Mouse (Mus musculus) embryonic facial prominence, embryonic 14.5 days (tissue): ENCODE results near the gene Glt28d2. TPM values are rescaled to one million over a fixed set of nuclear protein-coding genes. Genes with fewer than 3 reads are reported as not detected.
"Not testable (repeated sequence)": the region's sequence is repeated elsewhere in the genome, so short reads cannot be mapped to it uniquely, and the experiment has no call there.

Source experiments
- ATAC-seq: fragments of 200-750 bp; cut with Nextera tagmentation; 2 replicates; pipeline ENCODE4 v1.8.0; 2017; ENCODE audit warnings: low read depth, moderate number of reproducible peaks, moderate TSS enrichment
- DNase-seq: peaks from one replicate; pipeline ENCODE4 v3.0.0-alpha.2; 2015; ENCODE audit warnings: low spot score
- H3K27ac ChIP-seq: fragments of 300-500 bp; sonication (generic); replicated peaks from 2 replicates; pipeline ENCODE4 v1.5.1; 2014; ENCODE audit warnings: low read depth, mild to moderate bottlenecking, low read length, moderate library complexity
- H3K27me3 ChIP-seq: fragments of 300-500 bp; sonication (generic); replicated peaks from 2 replicates; pipeline ENCODE4 v1.6.1; 2014; ENCODE audit warnings: low read length; ENCODE audit not compliant: control insufficient read depth, insufficient read depth
- H3K36me3 ChIP-seq: fragments of 300-500 bp; sonication (generic); 2 replicates; pipeline ENCODE4 v1.6.1; 2014; ENCODE audit warnings: low read length, mixed read lengths; ENCODE audit not compliant: control insufficient read depth, insufficient read depth
- H3K4me1 ChIP-seq: fragments of 300-500 bp; sonication (generic); 2 replicates; pipeline ENCODE4 v1.6.1; 2014; ENCODE audit warnings: antibody characterized with exemption, low read length; ENCODE audit not compliant: control insufficient read depth, insufficient read depth
- H3K4me2 ChIP-seq: fragments of 300-500 bp; sonication (generic); 2 replicates; pipeline ENCODE4 v1.6.1; 2014; ENCODE audit warnings: low read depth, mild to moderate bottlenecking, low read length, moderate library complexity, mixed read lengths
- H3K4me3 ChIP-seq: fragments of 300-500 bp; sonication (generic); 2 replicates; pipeline ENCODE4 v1.5.1; 2014; ENCODE audit warnings: low read depth, mild to moderate bottlenecking, low read length
- H3K9ac ChIP-seq: fragments of 300-500 bp; sonication (generic); 2 replicates; pipeline ENCODE4 v1.6.1; 2014; ENCODE audit warnings: low read depth, mild to moderate bottlenecking, low read length, moderate library complexity, mixed read lengths
- H3K9me3 ChIP-seq: fragments of 300-500 bp; sonication (generic); 2 replicates; pipeline ENCODE4 v1.6.1; 2016; ENCODE audit warnings: low read length; ENCODE audit not compliant: control insufficient read depth
- WGBS: fragments of 180-500 bp; shearing (Covaris S2); extraction: QIAGEN DNeasy Blood & Tissue Kit; methylation state at CpG from one replicate; pipeline ENCODE4 v1.1.7; 2014; 5-methylcytosine and 5-hydroxymethylcytosine counted together
- polyA plus RNA-seq: library from polyadenylated mRNA; unstranded; fragments of >200 nt; fragmentation: Nextera tagmentation; extraction: Ambion mirVana; gene quantifications from 2 replicates; pipeline ENCODE4 v1.2.1, GENCODE M21; 2014

The Glt28d2 gene
- polyA plus RNA-seq, 1 experiment from 2014 or later: 2.7 TPM

- no peaks in the 10 kb centered on the region for H3K4me1 ChIP-seq
- no peak overlapping the region for H3K4me3 ChIP-seq
- H3K36me3 ChIP-seq: no peaks in the 10 kb centered on the region
- ATAC-seq (no peak), DNase-seq (no peak)
- H3K27me3 ChIP-seq: no peaks in the 10 kb centered on the region
- WGBS: 70% methylated on average over 8 of the region's 8 CpGs
- H3K9ac ChIP-seq: no peak overlapping the region
- H3K27ac ChIP-seq: no peak overlapping the region
- no peaks in the 10 kb centered on the region for H3K9me3 ChIP-seq
- no peak overlapping the region for H3K4me2 ChIP-seq
Measured at GRCm38 (mm10) chr3:85923343-85923742, 36.0 kb upstream of the Glt28d2 start.

GRCm38 (mm10) chr3:85922331-85922730 lies 35.0 kb upstream of the Glt28d2 start:
- no peaks in the 10 kb centered on the region for H3K9me3 ChIP-seq
- no peak overlapping the region for H3K4me2 ChIP-seq
- no peak overlapping the region for H3K4me3 ChIP-seq
- no peaks in the 10 kb centered on the region for H3K36me3 ChIP-seq
- H3K4me1 ChIP-seq: no peaks in the 10 kb centered on the region
- no peak for DNase-seq
- H3K27ac ChIP-seq: no peak overlapping the region
- H3K9ac ChIP-seq: no peak overlapping the region
- WGBS: 82% methylated on average over 3 of the region's 3 CpGs
- H3K27me3 ChIP-seq: no peaks in the 10 kb centered on the region
- ATAC-seq: no peak

- not testable (repeated sequence) for H3K9ac ChIP-seq, H3K27ac ChIP-seq, H3K9me3 ChIP-seq, ATAC-seq, H3K36me3 ChIP-seq, H3K4me2 ChIP-seq, DNase-seq, H3K4me1 ChIP-seq, H3K4me3 ChIP-seq, H3K27me3 ChIP-seq
- WGBS: 90% methylated on average over 2 of the region's 2 CpGs
Measured at GRCm38 (mm10) chr3:85920671-85921070, 33.4 kb upstream of the Glt28d2 start.

- Histone ChIP-seq H3K9me3 (no peaks in the 10 kb centered on the region), H3K27ac (no peak overlapping the region)
- 17% methylated on average over 4 of the region's 4 CpGs for WGBS
Measured at GRCm38 (mm10) chr3:85917600-85917999, 30.3 kb upstream of the Glt28d2 start.

GRCm38 (mm10) chr3:85914806-85915205 lies 27.5 kb upstream of the Glt28d2 start:
- no peaks in the 10 kb centered on the region for H3K36me3 ChIP-seq
- no peaks in the 10 kb centered on the region for H3K27me3 ChIP-seq
- 93% methylated on average over 6 of the region's 6 CpGs for WGBS
- H3K4me3 ChIP-seq: no peak overlapping the region
- ATAC-seq (no peak), DNase-seq (no peak)
- H3K9ac ChIP-seq: no peak overlapping the region
- no peak overlapping the region for H3K4me2 ChIP-seq
- H3K27ac ChIP-seq: no peak overlapping the region
- H3K4me1 ChIP-seq: no peaks in the 10 kb centered on the region
- H3K9me3 ChIP-seq: no peaks in the 10 kb centered on the region

More at GRCm38 (mm10) chr3:85917600-85917999, 30.3 kb upstream of the Glt28d2 start:
- Histone ChIP-seq H3K9ac (no peak overlapping the region), H3K4me3 (no peak overlapping the region), H3K4me1 (no peaks in the 10 kb centered on the region), H3K36me3 (no peaks in the 10 kb centered on the region), H3K4me2 (no peak overlapping the region), H3K27me3 (no peaks in the 10 kb centered on the region)
- no peak for ATAC-seq
- DNase-seq: peak; percentile 23

GRCm38 (mm10) chr3:85907136-85907535 lies 19.8 kb upstream of the Glt28d2 start:
- H3K27ac ChIP-seq: no peak overlapping the region
- ATAC-seq (no peak), DNase-seq (no peak)
- H3K9me3 ChIP-seq: no peaks in the 10 kb centered on the region
- H3K4me3 ChIP-seq: no peak overlapping the region
- no peaks in the 10 kb centered on the region for H3K4me1 ChIP-seq
- H3K27me3 ChIP-seq: no peaks in the 10 kb centered on the region
- H3K9ac ChIP-seq: no peak overlapping the region
- H3K4me2 ChIP-seq: no peak overlapping the region
- WGBS: 71% methylated on average over 7 of the region's 7 CpGs
- no peaks in the 10 kb centered on the region for H3K36me3 ChIP-seq

- ATAC-seq (no peak), DNase-seq (no peak)
- no peak overlapping the region for H3K9ac ChIP-seq
- H3K27me3 ChIP-seq: no peaks in the 10 kb centered on the region
- no peak overlapping the region for H3K4me3 ChIP-seq
- H3K27ac ChIP-seq: no peak overlapping the region
- H3K4me2 ChIP-seq: no peak overlapping the region
- no peaks in the 10 kb centered on the region for H3K9me3 ChIP-seq
- no peaks in the 10 kb centered on the region for H3K4me1 ChIP-seq
- H3K36me3 ChIP-seq: no peaks in the 10 kb centered on the region
Measured at GRCm38 (mm10) chr3:85904371-85904770, 17.1 kb upstream of the Glt28d2 start.

- no peak overlapping the region for H3K9ac ChIP-seq
- DNase-seq (no peak), ATAC-seq (no peak)
- H3K36me3 ChIP-seq: no peaks in the 10 kb centered on the region
- no peak overlapping the region for H3K27ac ChIP-seq
- WGBS: 93% methylated on average over 5 of the region's 5 CpGs
- H3K4me3 ChIP-seq: no peak overlapping the region
- no peak overlapping the region for H3K4me2 ChIP-seq
- H3K4me1 ChIP-seq: no peaks in the 10 kb centered on the region
- H3K9me3 ChIP-seq: no peaks in the 10 kb centered on the region
- H3K27me3 ChIP-seq: no peaks in the 10 kb centered on the region
Measured at GRCm38 (mm10) chr3:85895020-85895419, 7.7 kb upstream of the Glt28d2 start.

GRCm38 (mm10) chr3:85891571-85891970 lies 4.3 kb upstream of the Glt28d2 start:
- Histone ChIP-seq H3K36me3 (no peaks in the 10 kb centered on the region), H3K4me1 (peaks cover 10% of the 10 kb centered on the region), H3K4me2 (no peak overlapping the region), H3K4me3 (no peak overlapping the region), H3K27ac (no peak overlapping the region), H3K9me3 (no peaks in the 10 kb centered on the region), H3K27me3 (no peaks in the 10 kb centered on the region), H3K9ac (no peak overlapping the region)
- no peak for DNase-seq
- 78% methylated on average over 1 of the region's 1 CpGs for WGBS
- ATAC-seq: no peak
